Mouse (Mus musculus): ENCODE measurements at regions not wholly inside any gene's neighbourhood (a gene's known extent, or its start where the extent isn't known, plus 50 kb on each side); places are given as distances from the start of the nearest gene placed in this dataset.

- no peak for TF ChIP-seq CTCF (IDR thresholded peaks at IDR 0.05)
- TF ChIP-seq EP300 (IDR thresholded peaks at IDR 0.05) = peak; percentile 47; the same call in 1 of the 2 replicates
Measured at GRCm38 (mm10) chr4:64129290-64129689, 82.5 kb upstream of the Tnc start.
